Mouse (Mus musculus) monocyte, adult 5-6 weeks (primary cell): ENCODE measurements around the gene Hexdc. TPM values are rescaled to one million over a fixed set of nuclear protein-coding genes. Genes with fewer than 3 reads are reported as not detected.

ENCODE experiments used
- ATAC-seq: fragments of 153-309, 156-312 bp; replicated peaks from 2 replicates; pipeline ENCODE4 v1.8.0; 2017; ENCODE audit warnings: mild to moderate bottlenecking; ENCODE audit not compliant: low TSS enrichment, insufficient number of reproducible peaks, severe bottlenecking, poor library complexity, low FRiP score
- total RNA-seq: library from RNA; stranded (forward); fragments of 200-1000, 200-491, 200-594 nt; gene quantifications from 3 replicates; pipeline ENCODE4 v1.2.3, GENCODE M21; 2017

The Hexdc gene
- total RNA-seq, 1 experiment from 2014 or later = 1.4 TPM

DNA sequence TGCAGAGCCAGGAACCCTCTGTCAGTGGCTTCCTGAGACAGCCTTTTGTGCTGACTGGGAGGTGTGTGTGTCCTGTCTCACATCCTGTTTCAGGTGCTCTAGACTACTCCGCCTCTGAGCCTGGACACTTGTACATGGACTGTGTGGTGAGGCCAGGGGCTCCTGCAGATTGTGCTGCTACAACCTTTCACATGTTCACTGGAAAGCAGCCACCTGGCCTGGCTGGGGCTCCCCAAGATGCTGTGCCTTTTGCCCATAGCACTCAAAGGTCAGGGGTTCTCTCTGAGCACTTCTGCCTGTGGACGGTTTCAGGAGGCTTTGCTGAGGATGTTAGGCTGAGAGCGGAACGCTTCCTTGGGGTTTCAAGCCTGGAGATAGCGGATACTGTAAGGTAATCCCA is 16.5 kb downstream of the Hexdc start:
- no peak for ATAC-seq

DNA sequence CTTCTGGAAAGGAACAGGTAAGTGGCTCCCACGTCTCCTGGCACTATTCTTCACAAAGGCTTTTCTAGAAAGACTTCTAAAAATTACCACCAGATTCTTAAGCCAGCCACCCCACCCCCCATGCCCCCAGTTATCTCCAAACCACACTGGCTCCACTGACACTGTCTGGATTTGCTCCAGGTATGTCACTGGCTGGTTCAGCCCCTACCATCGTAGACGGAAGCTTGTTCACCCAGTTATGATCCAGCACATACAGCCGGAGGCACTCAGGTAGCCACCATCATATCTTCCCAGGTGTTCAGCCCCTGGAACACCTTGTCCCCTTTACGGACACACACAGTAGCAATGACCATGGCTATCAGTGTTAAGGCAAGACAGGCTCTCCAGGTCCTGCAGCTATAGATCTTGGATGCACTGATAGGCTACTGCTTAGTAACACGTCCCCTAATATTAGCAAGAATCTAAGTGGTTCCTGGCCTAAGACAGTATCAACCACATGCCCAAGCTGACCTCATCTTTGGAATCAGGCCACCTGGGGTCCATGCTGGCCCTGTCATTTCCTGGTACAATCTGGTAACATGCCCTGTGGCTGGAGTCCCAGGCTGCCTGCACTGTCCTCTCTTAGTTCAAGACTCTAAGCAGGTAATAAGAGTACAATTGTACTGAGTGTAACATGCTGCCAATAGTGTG is 17.2 kb downstream of the Hexdc start:
- ATAC-seq = no peak

DNA sequence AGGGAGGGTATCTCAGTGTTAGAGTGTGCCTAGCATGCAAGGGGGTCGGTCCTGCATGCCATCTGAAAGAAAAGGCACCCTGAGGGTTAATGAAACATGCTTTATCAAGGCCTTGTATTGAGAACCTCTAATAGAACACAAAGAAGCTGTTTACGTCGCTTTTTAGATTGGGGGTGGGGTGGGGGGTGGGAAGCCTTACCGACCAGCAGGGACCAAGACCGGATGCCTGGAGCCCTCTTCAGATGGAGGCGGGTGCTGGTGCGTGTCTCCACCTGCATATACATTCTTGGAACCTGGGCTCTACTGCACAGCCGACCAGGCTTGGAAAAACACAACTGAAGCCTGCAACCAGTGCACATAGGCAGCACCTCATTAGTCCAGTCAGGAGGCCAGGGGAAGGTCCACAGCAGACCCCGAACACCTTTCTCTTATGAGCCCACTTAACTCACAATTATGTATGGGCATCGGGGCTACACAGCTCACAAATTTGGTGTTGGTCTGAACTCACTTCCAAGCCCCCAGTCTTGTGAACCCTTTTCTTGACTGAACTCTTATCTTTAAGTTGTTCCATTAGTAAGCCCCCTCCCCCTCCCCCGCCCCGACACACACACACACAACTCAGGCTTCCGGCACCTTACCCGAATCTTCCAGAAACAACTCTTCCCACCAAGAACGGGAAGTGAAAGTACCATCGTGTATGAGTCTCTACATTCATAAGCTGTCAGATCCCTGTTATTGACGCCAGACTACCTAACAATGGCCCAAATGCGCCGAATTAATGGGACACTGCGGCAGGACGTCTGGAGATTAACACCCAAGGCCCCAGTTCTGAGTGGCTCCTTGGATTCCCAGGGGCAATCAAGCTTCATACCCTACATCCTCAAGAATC is 24.1 kb downstream of the Hexdc start:
- peak; percentile 67 for ATAC-seq

DNA sequence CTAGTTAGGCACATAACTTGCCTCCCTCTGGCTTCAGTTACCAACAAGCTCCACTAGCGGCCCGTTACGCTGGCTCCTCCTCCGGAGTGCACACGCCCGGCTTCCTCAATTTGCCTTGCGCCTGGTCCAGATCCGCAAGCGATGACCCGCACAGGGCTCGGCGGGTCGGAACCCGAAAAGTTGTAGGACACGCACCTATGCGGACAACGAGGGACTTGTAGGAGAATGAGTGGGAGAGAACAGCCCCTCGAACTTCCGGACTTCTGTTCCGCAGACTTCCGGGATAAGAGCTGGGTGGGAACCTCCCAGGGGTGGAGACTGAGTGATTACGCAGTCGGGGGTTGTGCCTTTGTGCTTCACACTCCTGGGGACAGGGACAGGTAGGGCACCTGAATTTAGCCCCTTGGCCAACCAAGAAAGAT is 24.8 kb downstream of the Hexdc start, which contains the start of gene Cybc1:
Gene Cybc1 (minus strand): TSS at position 305 of the 422 bp plus-strand sequence.
- peak; percentile 84 for ATAC-seq

DNA sequence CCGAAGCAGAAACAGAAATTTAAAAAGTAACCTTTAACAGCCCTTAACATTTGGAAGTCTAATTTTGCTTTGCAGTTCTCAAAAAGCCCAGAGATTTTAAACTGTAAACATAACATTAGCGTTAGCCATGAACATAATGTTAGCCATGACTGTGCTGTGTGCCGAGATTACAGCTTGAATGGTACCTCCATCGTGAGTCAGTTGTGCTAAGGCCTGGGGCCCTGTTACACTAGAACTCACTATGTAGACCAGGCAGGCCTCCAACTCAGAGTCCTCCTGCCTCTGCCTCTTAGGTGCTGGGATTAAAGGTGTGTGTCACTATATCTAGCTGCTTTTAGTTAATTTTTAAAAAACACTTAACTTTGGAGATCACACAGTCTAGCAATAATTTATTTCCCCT is 27.0 kb downstream of the Hexdc start:
- no peak for ATAC-seq

GRCm38 (mm10) chr11:121231628-121232291 is 27.5 kb downstream of the Hexdc start:
- ATAC-seq = no peak

GRCm38 (mm10) chr11:121232706-121233105 is 28.5 kb downstream of the Hexdc start:
- no peak for ATAC-seq

- no peak for ATAC-seq
These were observed 31.4 kb downstream of the Hexdc start for GRCm38 (mm10) chr11:121235475-121236238.

GRCm38 (mm10) chr11:121236564-121237344 is 32.5 kb downstream of the Hexdc start, which contains the start of gene Narf:
Narf (plus strand) TSS chr11:121237253.
- peak; percentile 98 for ATAC-seq

GRCm38 (mm10) chr11:121237345-121238128 is 33.3 kb downstream of the Hexdc start:
- peak; percentile 6; the same call in 1 of the 2 replicates for ATAC-seq

DNA sequence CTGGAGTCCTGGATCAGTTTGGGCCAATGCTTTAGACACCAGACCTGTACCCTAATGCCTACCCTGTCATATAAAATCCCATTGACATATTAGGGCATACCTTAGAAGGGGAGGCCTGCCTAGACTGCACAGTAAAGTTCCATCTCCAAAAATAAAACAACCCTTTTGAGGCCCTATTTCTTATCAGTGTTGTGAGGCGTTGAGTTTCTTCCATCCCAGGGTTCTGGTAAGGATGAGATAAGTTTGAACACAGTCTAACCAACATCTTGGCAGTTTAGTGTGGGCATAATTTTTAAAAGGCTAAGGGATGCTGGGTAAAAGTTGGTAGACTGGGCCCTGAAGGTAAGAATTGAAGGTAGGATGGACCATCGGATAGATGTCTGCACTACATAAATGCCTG is 35.4 kb downstream of the Hexdc start:
- no peak for ATAC-seq

- ATAC-seq = no peak
These were observed 46.0 kb downstream of the Hexdc start for GRCm38 (mm10) chr11:121250196-121250595.

DNA sequence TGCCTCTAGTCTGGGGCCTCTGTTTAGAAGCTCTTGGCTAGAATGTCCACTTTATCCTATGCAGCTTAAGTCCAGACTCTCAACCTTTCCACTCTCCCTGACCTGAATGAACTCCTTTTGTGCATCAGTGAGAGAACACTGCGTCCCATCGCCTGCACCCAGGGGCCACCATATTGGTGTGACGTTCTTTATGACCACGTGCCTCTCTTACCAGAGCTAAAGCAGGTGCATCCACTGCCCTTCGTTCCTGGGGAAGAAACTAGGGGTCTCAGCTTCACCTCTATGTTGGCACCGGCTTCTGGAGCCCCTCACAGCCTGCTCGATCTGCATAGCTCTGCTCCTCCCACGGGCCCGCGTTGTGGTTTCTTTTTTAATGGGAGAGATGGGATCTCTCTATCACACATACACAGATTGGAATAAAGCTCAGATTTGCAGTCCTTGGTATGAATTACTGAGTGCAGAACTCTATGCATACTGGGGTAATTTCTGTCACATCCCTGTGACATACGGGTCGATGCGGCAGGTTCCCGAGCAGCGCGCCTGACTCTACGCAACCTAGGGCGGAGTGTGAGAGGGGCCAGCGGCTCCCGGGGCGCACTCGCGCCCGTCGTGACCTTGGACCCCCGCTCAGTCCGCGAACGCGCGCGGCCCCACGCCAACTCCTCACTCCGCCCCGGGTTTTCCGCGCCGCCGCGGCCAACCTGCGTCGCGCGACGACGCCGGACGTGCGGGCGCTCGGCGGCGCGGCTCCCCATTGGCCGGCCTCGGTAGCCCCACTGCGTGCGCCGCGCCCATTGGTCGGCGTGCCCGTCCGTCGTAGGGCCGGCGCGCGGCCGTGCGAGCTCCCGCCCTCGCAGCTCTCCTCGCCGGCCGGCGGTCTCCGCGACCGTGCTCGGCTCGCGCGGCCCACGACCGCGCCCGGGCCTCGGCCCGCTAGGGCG is 55.2 kb downstream of the Hexdc start, which contains the start of gene Foxk2:
Gene Foxk2 (plus strand): TSS at position 831 of the 941 bp plus-strand sequence.
- ATAC-seq = peak; percentile 83

GRCm38 (mm10) chr11:121260211-121260906 is 56.1 kb downstream of the Hexdc start:
- ATAC-seq = 0 out of 2 replicates have a peak, but pooled peaks have one; percentile 10

DNA sequence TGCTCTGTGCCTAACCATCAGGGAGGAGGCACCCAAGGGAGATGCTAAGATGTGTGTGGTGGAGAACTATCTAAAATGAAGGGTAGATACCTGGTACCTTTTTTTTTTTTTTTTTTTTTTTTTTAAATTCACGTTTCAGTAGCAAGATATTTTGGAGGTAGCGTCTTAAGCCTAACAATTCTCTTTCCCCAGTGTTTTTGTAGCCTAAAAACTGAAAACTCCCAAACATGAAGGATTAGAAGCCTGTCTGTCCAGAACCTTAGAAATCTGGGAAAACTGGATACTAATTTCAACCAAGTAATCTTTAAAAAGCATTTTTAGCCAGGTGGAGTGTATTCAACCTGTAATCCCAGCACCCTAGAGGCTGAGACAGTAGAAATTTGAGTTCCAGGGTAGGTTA is 56.8 kb downstream of the Hexdc start:
- no peak for ATAC-seq
